Mouse (Mus musculus): ENCODE measurements at regions not wholly inside any gene's neighbourhood (a gene's known extent, or its start where the extent isn't known, plus 50 kb on each side); places are given as distances from the start of the nearest gene placed in this dataset.

- H3K4me1 ChIP-seq (ENCODE audit: control insufficient read depth, insufficient read depth, low read length), result no peaks in the 10 kb centered on the region
- TF ChIP-seq POLR2A (IDR thresholded peaks at IDR 0.05; ENCODE audit: insufficient read depth, low read length) (no peak), EP300 (IDR thresholded peaks at IDR 0.05; ENCODE audit: insufficient read depth, low read depth, low read length) (no peak), CTCF (IDR thresholded peaks at IDR 0.05; ENCODE audit: low read depth, low read length) (no peak)
- H3K27me3 ChIP-seq (ENCODE audit: control insufficient read depth, insufficient read depth, low read length, poor library complexity, severe bottlenecking), result no peaks in the 10 kb centered on the region
- no peak overlapping the region for H3K9ac ChIP-seq (ENCODE audit: low read depth, poor library complexity, severe bottlenecking)
- no peak overlapping the region for H3K27ac ChIP-seq (ENCODE audit: insufficient read depth, low read length)
- no peaks in the 10 kb centered on the region for H3K36me3 ChIP-seq (ENCODE audit: control insufficient read depth, insufficient read depth, low read length, poor library complexity, severe bottlenecking)
- no peaks in the 10 kb centered on the region for H3K9me3 ChIP-seq (replicated peaks; ENCODE audit: control insufficient read depth, insufficient read depth, low read length, poor library complexity, severe bottlenecking)
- no peak overlapping the region for H3K4me3 ChIP-seq (ENCODE audit: low read depth, low read length)
These were observed 183.6 kb upstream of the Rad23b start for GRCm38 (mm10) chr4:55166266-55166665.

DNA sequence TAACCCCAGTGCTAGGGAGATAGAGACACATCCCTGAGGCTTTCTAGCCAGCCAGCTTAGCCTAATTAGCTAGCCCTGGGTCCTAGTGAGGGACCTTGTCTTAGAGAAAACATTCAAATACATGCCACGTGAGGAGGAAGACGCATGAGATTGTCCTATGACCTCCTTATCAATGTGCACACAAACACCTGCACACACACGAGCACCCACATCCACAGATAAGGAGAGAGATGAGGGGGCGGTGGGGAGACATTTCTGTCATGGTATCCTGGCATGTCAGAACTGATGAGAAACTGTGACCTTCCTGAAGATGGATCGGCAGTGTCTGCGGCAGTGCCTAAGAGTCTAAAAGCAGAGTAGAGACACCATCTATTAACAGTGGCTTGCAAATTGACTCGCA is 180.8 kb upstream of the Rad23b start:
- Histone ChIP-seq H3K36me3 (ENCODE audit: control insufficient read depth, insufficient read depth, low read length, poor library complexity, severe bottlenecking) (no peaks in the 10 kb centered on the region), H3K27me3 (ENCODE audit: control insufficient read depth, insufficient read depth, low read length, poor library complexity, severe bottlenecking) (no peaks in the 10 kb centered on the region), H3K4me3 (ENCODE audit: low read depth, low read length) (no peak overlapping the region), H3K9me3 (replicated peaks; ENCODE audit: control insufficient read depth, insufficient read depth, low read length, poor library complexity, severe bottlenecking) (no peaks in the 10 kb centered on the region), H3K4me1 (ENCODE audit: control insufficient read depth, insufficient read depth, low read length) (no peaks in the 10 kb centered on the region), H3K27ac (ENCODE audit: insufficient read depth, low read length) (no peak overlapping the region), H3K9ac (ENCODE audit: low read depth, poor library complexity, severe bottlenecking) (no peak overlapping the region)
- TF ChIP-seq POLR2A (IDR thresholded peaks at IDR 0.05; ENCODE audit: insufficient read depth, low read length) (no peak), CTCF (IDR thresholded peaks at IDR 0.05; ENCODE audit: low read depth, low read length) (no peak), EP300 (IDR thresholded peaks at IDR 0.05; ENCODE audit: insufficient read depth, low read depth, low read length) (no peak)

GRCm38 (mm10) chr4:55172334-55172891 is 177.4 kb upstream of the Rad23b start:
- Histone ChIP-seq H3K36me3 (ENCODE audit: control insufficient read depth, insufficient read depth, low read length, poor library complexity, severe bottlenecking) (no peaks in the 10 kb centered on the region), H3K4me1 (ENCODE audit: control insufficient read depth, insufficient read depth, low read length) (no peaks in the 10 kb centered on the region), H3K9me3 (replicated peaks; ENCODE audit: control insufficient read depth, insufficient read depth, low read length, poor library complexity, severe bottlenecking) (no peaks in the 10 kb centered on the region), H3K9ac (ENCODE audit: low read depth, poor library complexity, severe bottlenecking) (no peak overlapping the region), H3K27me3 (ENCODE audit: control insufficient read depth, insufficient read depth, low read length, poor library complexity, severe bottlenecking) (no peaks in the 10 kb centered on the region), H3K4me3 (ENCODE audit: low read depth, low read length) (no peak overlapping the region), H3K27ac (ENCODE audit: insufficient read depth, low read length) (no peak overlapping the region)
- TF ChIP-seq CTCF (IDR thresholded peaks at IDR 0.05; ENCODE audit: low read depth, low read length) (no peak), POLR2A (IDR thresholded peaks at IDR 0.05; ENCODE audit: insufficient read depth, low read length) (no peak)

- H3K4me3 ChIP-seq (ENCODE audit: low read depth, low read length), result no peak overlapping the region
- H3K9ac ChIP-seq (ENCODE audit: low read depth, poor library complexity, severe bottlenecking), result no peak overlapping the region
- H3K9me3 ChIP-seq (replicated peaks; ENCODE audit: control insufficient read depth, insufficient read depth, low read length, poor library complexity, severe bottlenecking), result no peaks in the 10 kb centered on the region
- H3K27ac ChIP-seq (ENCODE audit: insufficient read depth, low read length), result no peak overlapping the region
- no peak for TF ChIP-seq CTCF (IDR thresholded peaks at IDR 0.05; ENCODE audit: low read depth, low read length)
- TF ChIP-seq POLR2A (IDR thresholded peaks at IDR 0.05; ENCODE audit: insufficient read depth, low read length), result no peak
- TF ChIP-seq EP300 (IDR thresholded peaks at IDR 0.05; ENCODE audit: insufficient read depth, low read depth, low read length), result no peak
- no peaks in the 10 kb centered on the region for H3K27me3 ChIP-seq (ENCODE audit: control insufficient read depth, insufficient read depth, low read length, poor library complexity, severe bottlenecking)
- H3K36me3 ChIP-seq (ENCODE audit: control insufficient read depth, insufficient read depth, low read length, poor library complexity, severe bottlenecking), result no peaks in the 10 kb centered on the region
- no peaks in the 10 kb centered on the region for H3K4me1 ChIP-seq (ENCODE audit: control insufficient read depth, insufficient read depth, low read length)
These were observed 173.8 kb upstream of the Rad23b start for GRCm38 (mm10) chr4:55176026-55176425.

- no peaks in the 10 kb centered on the region for H3K4me1 ChIP-seq (ENCODE audit: control insufficient read depth, insufficient read depth, low read length)
- no peaks in the 10 kb centered on the region for H3K36me3 ChIP-seq (ENCODE audit: control insufficient read depth, insufficient read depth, low read length, poor library complexity, severe bottlenecking)
- no peaks in the 10 kb centered on the region for H3K9me3 ChIP-seq (replicated peaks; ENCODE audit: control insufficient read depth, insufficient read depth, low read length, poor library complexity, severe bottlenecking)
- no peak overlapping the region for H3K9ac ChIP-seq (ENCODE audit: low read depth, poor library complexity, severe bottlenecking)
- no peak overlapping the region for H3K4me3 ChIP-seq (ENCODE audit: low read depth, low read length)
- H3K27me3 ChIP-seq (ENCODE audit: control insufficient read depth, insufficient read depth, low read length, poor library complexity, severe bottlenecking), result no peaks in the 10 kb centered on the region
- no peak overlapping the region for H3K27ac ChIP-seq (ENCODE audit: insufficient read depth, low read length)
- TF ChIP-seq CTCF (IDR thresholded peaks at IDR 0.05; ENCODE audit: low read depth, low read length) (no peak), POLR2A (IDR thresholded peaks at IDR 0.05; ENCODE audit: insufficient read depth, low read length) (no peak), EP300 (IDR thresholded peaks at IDR 0.05; ENCODE audit: insufficient read depth, low read depth, low read length) (no peak)
These were observed 170.4 kb upstream of the Rad23b start for GRCm38 (mm10) chr4:55179456-55179855.

- no peaks in the 10 kb centered on the region; the same call in 1 of the 2 replicates for H3K27me3 ChIP-seq (ENCODE audit: control insufficient read depth, insufficient read depth, low read length, poor library complexity, severe bottlenecking)
- no peaks in the 10 kb centered on the region for H3K4me1 ChIP-seq (ENCODE audit: control insufficient read depth, insufficient read depth, low read length)
- H3K9me3 ChIP-seq (replicated peaks; ENCODE audit: control insufficient read depth, insufficient read depth, low read length, poor library complexity, severe bottlenecking), result no peaks in the 10 kb centered on the region
- no peaks in the 10 kb centered on the region for H3K36me3 ChIP-seq (ENCODE audit: control insufficient read depth, insufficient read depth, low read length, poor library complexity, severe bottlenecking)
- H3K4me3 ChIP-seq (ENCODE audit: low read depth, low read length), result no peak overlapping the region
- no peak overlapping the region for H3K27ac ChIP-seq (ENCODE audit: insufficient read depth, low read length)
- no peak for TF ChIP-seq CTCF (IDR thresholded peaks at IDR 0.05; ENCODE audit: low read depth, low read length)
- no peak for TF ChIP-seq EP300 (IDR thresholded peaks at IDR 0.05; ENCODE audit: insufficient read depth, low read depth, low read length)
- no peak for TF ChIP-seq POLR2A (IDR thresholded peaks at IDR 0.05; ENCODE audit: insufficient read depth, low read length)
- no peak overlapping the region for H3K9ac ChIP-seq (ENCODE audit: low read depth, poor library complexity, severe bottlenecking)
These were observed 166.3 kb upstream of the Rad23b start for GRCm38 (mm10) chr4:55183519-55183918.

Measured in ES-Bruce4 (cell line).